In the genomic region with DNA sequence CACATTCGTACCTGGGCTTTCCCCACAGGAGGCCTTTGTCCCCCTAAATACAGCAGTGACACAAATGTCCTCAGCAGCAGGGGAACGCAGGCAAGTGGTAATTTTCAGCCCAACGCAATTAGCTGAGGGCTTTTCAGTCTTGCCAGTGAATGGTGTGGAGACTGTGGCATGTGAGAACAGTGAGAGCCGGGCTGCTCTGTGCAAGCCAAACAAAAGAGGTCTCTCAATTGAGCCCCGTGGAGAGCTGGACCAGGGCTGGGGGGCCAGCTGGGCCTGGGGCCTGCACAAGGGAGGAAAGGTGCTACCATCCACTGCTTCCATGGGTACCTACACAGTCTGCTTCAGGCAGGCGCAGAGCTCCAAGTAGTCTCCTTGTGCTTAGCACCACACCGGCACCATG, we compare ENCODE assay signal across 19 mouse cellular contexts. TPM values are rescaled to one million over a fixed set of nuclear protein-coding genes. Genes with fewer than 3 reads are reported as not detected.
DNase-seq lines count a peak whose midpoint lies in the region; ATAC-seq and TF ChIP-seq lines count a peak whose summit lies in the region.
"Had no signal": no experiment of that assay in that cellular context is flagged by ENCODE, and none has a peak within 500 bp of the region (broad histone marks: within the 10 kb centered on the region; RNA-seq: fewer than 3 reads in every experiment).

No protein-coding gene starts in this region.

- no peak overlapping the region for H3K9ac ChIP-seq in hindbrain, embryonic 14.5 days
- H3K9ac ChIP-seq in embryonic facial prominence, embryonic 11.5 days (replicated peaks; ENCODE audit: low read length), result no peak overlapping the region
- H3K9ac ChIP-seq in forebrain, postnatal 0 days, result no peak overlapping the region
- H3K9ac ChIP-seq in midbrain, embryonic 15.5 days, result no peak overlapping the region
- H3K9ac ChIP-seq: embryonic facial prominence, embryonic 13.5 days; heart, embryonic 15.5 days; kidney, embryonic 15.5 days; stomach, embryonic 15.5 days had no signal

- DNase-seq in hindbrain, embryonic 10.5 days (ENCODE audit: low spot score), result no peak
- no peak for DNase-seq in hindbrain, embryonic 14.5 days (ENCODE audit: low spot score)
- peak; percentile 40 for DNase-seq in embryonic facial prominence, embryonic 11.5 days (ENCODE audit: low spot score)
- DNase-seq in forebrain, postnatal 0 days, result peak; percentile 20
- no peak for DNase-seq in adrenal gland, adult (ENCODE audit: inconsistent age in 2 of 2, low spot score in 1 of 2)
- DNase-seq in ovary, postnatal 36 days (ENCODE audit: low spot score), result no peak
- no peak for DNase-seq in cerebellum, adult 11-12 months
- DNase-seq: cerebellum, adult 9-10 months; gastrocnemius, postnatal 36 days; left cerebral cortex, postnatal 4 days; lung, postnatal 4 days; right cerebral cortex, postnatal 4 days; thymus, postnatal 36 days had no signal

- H3K4me2 ChIP-seq in hindbrain, embryonic 14.5 days (replicated peaks), result no peak overlapping the region
- H3K4me2 ChIP-seq in embryonic facial prominence, embryonic 11.5 days (ENCODE audit: low read depth, low read length), result no peak overlapping the region; the same call in 1 of the 2 replicates
- H3K4me2 ChIP-seq in forebrain, postnatal 0 days (ENCODE audit: low read depth), result no peak overlapping the region
- no peak overlapping the region for H3K4me2 ChIP-seq in midbrain, embryonic 15.5 days
- H3K4me2 ChIP-seq: embryonic facial prominence, embryonic 13.5 days; heart, embryonic 15.5 days; kidney, embryonic 15.5 days; stomach, embryonic 15.5 days had no signal

- H3K27ac ChIP-seq in hindbrain, embryonic 10.5 days, result peak overlapping the region; percentile 64
- no peak overlapping the region for H3K27ac ChIP-seq in hindbrain, embryonic 14.5 days
- peak overlapping the region; percentile 43; the same call in 1 of the 2 replicates for H3K27ac ChIP-seq in embryonic facial prominence, embryonic 11.5 days (replicated peaks; ENCODE audit: low read depth, low read length)
- H3K27ac ChIP-seq in forebrain, postnatal 0 days (ENCODE audit: low read depth, low read length), result no peak overlapping the region
- H3K27ac ChIP-seq in midbrain, embryonic 15.5 days, result no peak overlapping the region
- H3K27ac ChIP-seq: embryonic facial prominence, embryonic 13.5 days; heart, embryonic 15.5 days; kidney, embryonic 15.5 days; stomach, embryonic 15.5 days had no signal

- no peaks in the 10 kb centered on the region for H3K36me3 ChIP-seq in hindbrain, embryonic 10.5 days
- no peaks in the 10 kb centered on the region for H3K36me3 ChIP-seq in hindbrain, embryonic 14.5 days (replicated peaks; ENCODE audit: control insufficient read depth, insufficient read depth)
- H3K36me3 ChIP-seq in embryonic facial prominence, embryonic 11.5 days (replicated peaks; ENCODE audit: control insufficient read depth, insufficient read depth, low read depth, low read length), result no peaks in the 10 kb centered on the region
- 0 out of 2 replicates have a peak, but pooled peaks cover 4% of the 10 kb centered on the region for H3K36me3 ChIP-seq in forebrain, postnatal 0 days (ENCODE audit: insufficient read depth)
- H3K36me3 ChIP-seq in midbrain, embryonic 15.5 days (replicated peaks), result no peaks in the 10 kb centered on the region
- H3K36me3 ChIP-seq: heart, embryonic 15.5 days; stomach, embryonic 15.5 days had no signal

- H3K27me3 ChIP-seq in hindbrain, embryonic 10.5 days (ENCODE audit: insufficient read depth, poor library complexity, severe bottlenecking), result peaks cover 95% of the 10 kb centered on the region
- peaks cover 11% of the 10 kb centered on the region; the same call in 1 of the 2 replicates for H3K27me3 ChIP-seq in hindbrain, embryonic 14.5 days (ENCODE audit: control insufficient read depth, insufficient read depth, low read length)
- no peaks in the 10 kb centered on the region for H3K27me3 ChIP-seq in embryonic facial prominence, embryonic 11.5 days (ENCODE audit: control insufficient read depth, insufficient read depth, low read length)
- peaks cover 3% of the 10 kb centered on the region; the same call in 1 of the 2 replicates for H3K27me3 ChIP-seq in forebrain, postnatal 0 days (ENCODE audit: insufficient read depth, low read length)
- H3K27me3 ChIP-seq in midbrain, embryonic 15.5 days (replicated peaks), result no peaks in the 10 kb centered on the region; the same call in 1 of the 2 replicates
- H3K27me3 ChIP-seq: embryonic facial prominence, embryonic 13.5 days; heart, embryonic 15.5 days; kidney, embryonic 15.5 days; Patski; stomach, embryonic 15.5 days had no signal

- no peak; the same call in 1 of the 2 replicates for ATAC-seq in hindbrain, embryonic 14.5 days (ENCODE audit: low FRiP score)
- peak; percentile 61; the same call in 1 of the 2 replicates for ATAC-seq in embryonic facial prominence, embryonic 11.5 days (replicated peaks; ENCODE audit: insufficient number of reproducible peaks, low FRiP score, low TSS enrichment, low read depth)
- peak; percentile 55 for ATAC-seq in forebrain, postnatal 0 days
- 0 out of 2 replicates have a peak, but pooled peaks have one; percentile 39 for ATAC-seq in midbrain, embryonic 15.5 days (replicated peaks)
- ATAC-seq: Patski had no signal

- WGBS in hindbrain, embryonic 10.5 days, result 22% methylated on average over 7 of the region's 7 CpGs
- 17% methylated on average over 7 of the region's 7 CpGs for WGBS in hindbrain, embryonic 14.5 days
- WGBS in embryonic facial prominence, embryonic 11.5 days, result 25% methylated on average over 7 of the region's 7 CpGs
- WGBS in forebrain, postnatal 0 days, result 13% methylated on average over 7 of the region's 7 CpGs
- 15% methylated on average over 7 of the region's 7 CpGs for WGBS in midbrain, embryonic 15.5 days

- H3K4me3 ChIP-seq in hindbrain, embryonic 10.5 days, result no peak overlapping the region
- no peak overlapping the region for H3K4me3 ChIP-seq in hindbrain, embryonic 14.5 days (replicated peaks; ENCODE audit: low read length)
- H3K4me3 ChIP-seq in embryonic facial prominence, embryonic 11.5 days (ENCODE audit: low read depth, low read length), result no peak overlapping the region
- no peak overlapping the region for H3K4me3 ChIP-seq in forebrain, postnatal 0 days (ENCODE audit: low read depth, low read length)
- no peak overlapping the region for H3K4me3 ChIP-seq in midbrain, embryonic 15.5 days
- H3K4me3 ChIP-seq: embryonic facial prominence, embryonic 13.5 days; heart, embryonic 15.5 days; kidney, embryonic 15.5 days; stomach, embryonic 15.5 days had no signal

- H3K9me3 ChIP-seq in hindbrain, embryonic 10.5 days, result no peaks in the 10 kb centered on the region
- no peaks in the 10 kb centered on the region for H3K9me3 ChIP-seq in hindbrain, embryonic 14.5 days (ENCODE audit: control insufficient read depth, low read length)
- H3K9me3 ChIP-seq in embryonic facial prominence, embryonic 11.5 days (replicated peaks; ENCODE audit: control insufficient read depth, low read length), result no peaks in the 10 kb centered on the region
- no peaks in the 10 kb centered on the region for H3K9me3 ChIP-seq in forebrain, postnatal 0 days (ENCODE audit: low read length)
- H3K9me3 ChIP-seq in midbrain, embryonic 15.5 days, result no peaks in the 10 kb centered on the region
- H3K9me3 ChIP-seq: embryonic facial prominence, embryonic 13.5 days; heart, embryonic 15.5 days; kidney, embryonic 15.5 days; stomach, embryonic 15.5 days had no signal

- TF ChIP-seq CTCF in forebrain, postnatal 0 days (IDR thresholded peaks at IDR 0.05; ENCODE audit: low read depth), result no peak

- peaks cover 34% of the 10 kb centered on the region for H3K4me1 ChIP-seq in hindbrain, embryonic 10.5 days (replicated peaks)
- no peaks in the 10 kb centered on the region; the same call in 1 of the 2 replicates for H3K4me1 ChIP-seq in hindbrain, embryonic 14.5 days (replicated peaks; ENCODE audit: control insufficient read depth, insufficient read depth, low read length)
- peaks cover 3% of the 10 kb centered on the region; the same call in 1 of the 2 replicates for H3K4me1 ChIP-seq in embryonic facial prominence, embryonic 11.5 days (ENCODE audit: control insufficient read depth, insufficient read depth, low read length)
- no peaks in the 10 kb centered on the region for H3K4me1 ChIP-seq in forebrain, postnatal 0 days (ENCODE audit: insufficient read depth)
- peaks cover 9% of the 10 kb centered on the region for H3K4me1 ChIP-seq in midbrain, embryonic 15.5 days
- H3K4me1 ChIP-seq: embryonic facial prominence, embryonic 13.5 days; kidney, embryonic 15.5 days; stomach, embryonic 15.5 days had no signal

RNA-seq across cellular contexts. Expression of a gene that starts 47.1 kb away (rescaled TPM):
- 48.8 and 62.1 TPM in 2 replicates for polyA plus RNA-seq in hindbrain, embryonic 10.5 days (2016; fragmentation: Nextera tagmentation; extraction: Ambion mirVana)
- polyA plus RNA-seq in hindbrain, embryonic 14.5 days (2014; fragmentation: Nextera tagmentation; extraction: Ambion mirVana), result 75.5 and 87.4 TPM in 2 replicates
- 50.1 and 54.5 TPM in 2 replicates for polyA plus RNA-seq in embryonic facial prominence, embryonic 11.5 days (2014; fragmentation: Nextera tagmentation; extraction: Ambion mirVana)
- 20.7 and 26.4 TPM in 2 replicates for total RNA-seq in forebrain, postnatal 0 days (2014; rRNA removed)
- 61.4 and 69.6 TPM in 2 replicates for polyA plus RNA-seq in forebrain, postnatal 0 days (2015; fragmentation: Nextera tagmentation; extraction: Ambion mirVana)
- 60.3 and 65.8 TPM in 2 replicates for polyA plus RNA-seq in midbrain, embryonic 15.5 days (2015; fragmentation: Nextera tagmentation; extraction: Ambion mirVana)

RNA-seq across cellular contexts. Expression of a gene that starts 47.1 kb away (rescaled TPM):
- polyA plus RNA-seq in hindbrain, embryonic 10.5 days (2016; fragmentation: Nextera tagmentation; extraction: Ambion mirVana), result 21.5 and 21.6 TPM in 2 replicates
- polyA plus RNA-seq in hindbrain, embryonic 14.5 days (2014; fragmentation: Nextera tagmentation; extraction: Ambion mirVana), result 9.7 and 12.3 TPM in 2 replicates
- 15.3 and 18.2 TPM in 2 replicates for polyA plus RNA-seq in embryonic facial prominence, embryonic 11.5 days (2014; fragmentation: Nextera tagmentation; extraction: Ambion mirVana)
- total RNA-seq in forebrain, postnatal 0 days (2014; rRNA removed), result 10.9 and 11.8 TPM in 2 replicates
- polyA plus RNA-seq in forebrain, postnatal 0 days (2015; fragmentation: Nextera tagmentation; extraction: Ambion mirVana), result 9.1 and 10.8 TPM in 2 replicates
- 13.8 and 14.5 TPM in 2 replicates for polyA plus RNA-seq in midbrain, embryonic 15.5 days (2015; fragmentation: Nextera tagmentation; extraction: Ambion mirVana)

RNA-seq across cellular contexts. Expression of a gene that starts 52.6 kb away (rescaled TPM):
- 1.8 and 5.5 TPM in 2 replicates for polyA plus RNA-seq in hindbrain, embryonic 10.5 days (2016; fragmentation: Nextera tagmentation; extraction: Ambion mirVana)
- polyA plus RNA-seq in hindbrain, embryonic 14.5 days (2014; fragmentation: Nextera tagmentation; extraction: Ambion mirVana), result 6.7 and 8.8 TPM in 2 replicates
- 3.1 and 3.5 TPM in 2 replicates for polyA plus RNA-seq in embryonic facial prominence, embryonic 11.5 days (2014; fragmentation: Nextera tagmentation; extraction: Ambion mirVana)
- total RNA-seq in forebrain, postnatal 0 days (2014; rRNA removed), result 31.8 and 34.2 TPM in 2 replicates
- polyA plus RNA-seq in forebrain, postnatal 0 days (2015; fragmentation: Nextera tagmentation; extraction: Ambion mirVana), result 5.0 and 6.4 TPM in 2 replicates
- 6.1 and 7.8 TPM in 2 replicates for polyA plus RNA-seq in midbrain, embryonic 15.5 days (2015; fragmentation: Nextera tagmentation; extraction: Ambion mirVana)

Comparison
In these comparisons a context has a peak if more than half of its experiments do, and no peak if none do; other contexts are left out.
1. H3K27ac ChIP-seq: peak in hindbrain, embryonic 10.5 days (single experiment) and embryonic facial prominence, embryonic 11.5 days (single experiment); none in hindbrain, embryonic 14.5 days (single experiment), forebrain, postnatal 0 days (single experiment) and midbrain, embryonic 15.5 days (single experiment).
2. DNase-seq: peak in embryonic facial prominence, embryonic 11.5 days (single experiment) and forebrain, postnatal 0 days (single experiment); none in hindbrain, embryonic 10.5 days (single experiment), hindbrain, embryonic 14.5 days (single experiment), adrenal gland, adult (0 of 2), ovary, postnatal 36 days (single experiment) and cerebellum, adult 11-12 months (single experiment).